Mouse (Mus musculus) retina, embryonic 14.5 days (tissue): ENCODE results near the gene Olfr281.
"Not testable (repeated sequence)": the region's sequence is repeated elsewhere in the genome, so short reads cannot be mapped to it uniquely, and the experiment has no call there.

ENCODE experiments used
- DNase-seq: peaks from one replicate; pipeline ENCODE4 v3.0.0-alpha.2; 2015; ENCODE audit warnings: low spot score

Olfr281 gene

GRCm38 (mm10) chr15:98452288-98452687 is at the start of gene Olfr281:
TSS of gene Olfr281 (plus strand) at chr15:98452588.
- DNase-seq = no peak

- peak; percentile 49 for DNase-seq
Measured at GRCm38 (mm10) chr15:98408406-98409060, 43.9 kb upstream of the Olfr281 start.

- DNase-seq = no peak
Measured at GRCm38 (mm10) chr15:98409635-98410034, 42.8 kb upstream of the Olfr281 start.

GRCm38 (mm10) chr15:98410249-98410648 is 42.1 kb upstream of the Olfr281 start:
- no peak for DNase-seq

GRCm38 (mm10) chr15:98415996-98416395 is 36.4 kb upstream of the Olfr281 start:
- DNase-seq = no peak

- DNase-seq = not testable (repeated sequence)
Measured at GRCm38 (mm10) chr15:98416802-98417201, 35.6 kb upstream of the Olfr281 start.

GRCm38 (mm10) chr15:98417285-98417684 is 35.1 kb upstream of the Olfr281 start:
- DNase-seq = peak; percentile 61

GRCm38 (mm10) chr15:98418096-98418495 is 34.3 kb upstream of the Olfr281 start:
- DNase-seq = no peak

GRCm38 (mm10) chr15:98420897-98421296 is 31.5 kb upstream of the Olfr281 start:
- DNase-seq = no peak

- no peak for DNase-seq
Measured at GRCm38 (mm10) chr15:98424326-98424725, 28.1 kb upstream of the Olfr281 start.

- no peak for DNase-seq
Measured at GRCm38 (mm10) chr15:98424753-98425152, 27.6 kb upstream of the Olfr281 start.

- no peak for DNase-seq
Measured at GRCm38 (mm10) chr15:98425188-98425587, 27.2 kb upstream of the Olfr281 start.

GRCm38 (mm10) chr15:98430925-98431324 is 21.5 kb upstream of the Olfr281 start, which contains the start of gene Olfr282:
TSS of gene Olfr282 (plus strand) at chr15:98431225.
- not testable (repeated sequence) for DNase-seq

- no peak for DNase-seq
Measured at GRCm38 (mm10) chr15:98444561-98444960, 7.8 kb upstream of the Olfr281 start.

GRCm38 (mm10) chr15:98448521-98448920 is 3.9 kb upstream of the Olfr281 start:
- no peak for DNase-seq

- no peak for DNase-seq
Measured at GRCm38 (mm10) chr15:98469596-98469995, 17.2 kb downstream of the Olfr281 start, which contains the start of gene OR5BS1P. TSS of gene OR5BS1P (plus strand) at chr15:98469896.

GRCm38 (mm10) chr15:98471539-98471938 is 19.2 kb downstream of the Olfr281 start:
- DNase-seq = no peak

GRCm38 (mm10) chr15:98474958-98475357 is 22.6 kb downstream of the Olfr281 start:
- DNase-seq = no peak

- peak; percentile 63 for DNase-seq
Measured at GRCm38 (mm10) chr15:98475382-98475781, 23.0 kb downstream of the Olfr281 start.

- DNase-seq = no peak
Measured at GRCm38 (mm10) chr15:98476281-98476680, 23.9 kb downstream of the Olfr281 start.

- DNase-seq = no peak
Measured at GRCm38 (mm10) chr15:98479568-98480102, 27.2 kb downstream of the Olfr281 start.

GRCm38 (mm10) chr15:98482701-98483100 is 30.3 kb downstream of the Olfr281 start, which contains the start of gene Lalba:
TSS of gene Lalba (minus strand) at chr15:98482721.
- DNase-seq = no peak
